Mouse (Mus musculus) mouse trophoblast stem cell (cell line): ENCODE data around the gene Asb8.

Source experiments
- in situ Hi-C, 2 experiments: fragments of 300-500 bp; cut with MseI, MboI; formaldehyde crosslinking; loops; 2 replicates in 1 of 2; 3 replicates in 1 of 2; pipeline ENCODE4 v1.15.1; 2025

Gene Asb8

DNA sequence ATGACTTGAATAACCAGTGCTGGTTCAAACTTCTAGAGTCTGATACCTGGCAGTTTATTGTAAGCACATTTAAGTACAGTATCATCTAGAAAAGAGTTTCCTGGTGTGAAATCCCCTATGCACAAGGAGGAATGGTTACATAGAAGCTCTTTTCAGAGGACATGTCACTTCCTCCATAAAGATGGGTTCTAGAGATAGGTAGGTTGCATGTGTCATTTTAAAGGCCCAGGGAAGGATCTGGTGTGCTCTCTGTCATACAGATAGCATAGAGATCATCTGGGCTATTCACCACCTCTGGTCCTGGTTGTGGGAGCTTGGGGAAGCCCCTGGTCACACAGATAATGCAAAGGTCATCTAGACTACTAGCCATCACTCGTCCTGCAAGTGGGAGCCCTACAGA, 8.2 kb downstream of the Asb8 start:
- in situ Hi-C loops, result no loop called here

DNA sequence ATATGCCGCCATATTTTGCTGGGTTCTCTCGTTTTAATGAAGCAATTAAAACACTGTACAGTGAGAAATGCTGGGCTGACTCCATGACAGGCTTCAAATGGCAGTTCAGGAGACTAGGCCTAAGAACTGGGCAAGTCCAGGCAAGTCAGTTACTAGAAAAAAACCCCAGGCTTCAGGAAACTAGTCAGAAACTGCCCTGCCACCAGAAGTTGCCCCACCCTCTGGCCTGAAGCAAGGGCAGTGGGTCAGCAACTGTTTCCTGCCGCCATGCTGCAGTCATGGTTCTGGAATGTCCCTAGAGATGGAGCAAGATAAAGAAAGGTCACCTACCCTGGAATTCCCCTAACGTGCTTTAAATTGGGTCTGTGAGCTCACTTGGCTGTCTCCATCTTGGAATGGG, 9.5 kb downstream of the Asb8 start:
- in situ Hi-C loops, result no loop called here

DNA sequence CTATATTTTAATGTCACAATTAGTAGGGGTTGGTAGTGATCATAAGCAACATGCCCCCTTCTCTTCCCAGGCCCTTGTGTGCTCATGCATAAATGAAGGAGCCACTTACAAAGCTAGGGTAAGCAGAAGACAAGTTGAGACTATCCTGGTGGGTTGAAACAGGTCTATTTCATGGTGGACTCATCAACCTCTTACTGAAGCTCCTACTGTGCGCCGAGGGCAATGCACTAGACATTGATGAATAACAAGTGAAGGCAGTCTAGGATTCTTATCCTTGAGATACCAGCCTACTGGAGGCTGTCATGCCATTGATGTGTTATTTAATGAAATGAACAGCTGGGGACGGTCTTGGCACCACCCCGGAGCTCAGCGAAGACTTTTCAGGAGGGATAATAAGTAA, 10.2 kb downstream of the Asb8 start:
- in situ Hi-C loops, result no loop called here

- in situ Hi-C loops, result loop anchor here in 1 of 2 experiments (5.0 kb wide), 1 partner anchor 67 kb away; no protein-coding TSS in a partner anchor
These were observed 10.8 kb downstream of the Asb8 start for GRCm38 (mm10) chr15:98154631-98155030.

- in situ Hi-C loops, result loop anchor here in 1 of 2 experiments (5.0 kb wide), 1 partner anchor 67 kb away; no protein-coding TSS in a partner anchor
These were observed 11.3 kb downstream of the Asb8 start for GRCm38 (mm10) chr15:98154146-98154545.

GRCm38 (mm10) chr15:98153625-98154024, 11.8 kb downstream of the Asb8 start:
- in situ Hi-C loops, result loop anchor here in 1 of 2 experiments (5.0 kb wide), 1 partner anchor 66 kb away; no protein-coding TSS in a partner anchor

DNA sequence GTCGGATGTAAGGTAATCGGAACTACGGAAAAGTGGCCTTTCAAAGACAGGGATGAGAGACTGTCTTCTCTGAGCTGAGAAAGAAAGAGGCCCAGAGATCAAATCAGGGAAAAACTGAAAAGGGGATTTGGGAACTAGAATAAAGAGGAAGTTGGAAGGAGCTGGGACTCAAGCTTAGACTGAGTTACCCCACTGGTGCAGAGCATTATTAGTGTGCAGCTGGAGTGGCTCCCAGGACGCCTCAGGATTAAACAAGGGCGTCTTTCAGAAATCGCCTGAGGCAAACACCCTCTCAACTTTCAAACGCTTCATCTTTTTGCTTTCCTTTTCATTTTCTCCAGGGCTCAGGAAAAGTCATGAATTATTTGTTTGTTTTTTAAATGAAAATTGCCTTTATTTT, 12.5 kb downstream of the Asb8 start:
- in situ Hi-C loops, result loop anchor here in 1 of 2 experiments (5.0 kb wide), 1 partner anchor 66 kb away; no protein-coding TSS in a partner anchor

- in situ Hi-C loops, result no loop called here
These were observed 16.2 kb downstream of the Asb8 start for GRCm38 (mm10) chr15:98149166-98149602.

- in situ Hi-C loops, result no loop called here
These were observed 17.1 kb downstream of the Asb8 start for GRCm38 (mm10) chr15:98148356-98148755.

- in situ Hi-C loops, result no loop called here
These were observed 19.8 kb downstream of the Asb8 start for GRCm38 (mm10) chr15:98145559-98146181.

- in situ Hi-C loops, result no loop called here
These were observed 20.4 kb downstream of the Asb8 start for GRCm38 (mm10) chr15:98144861-98145507.

DNA sequence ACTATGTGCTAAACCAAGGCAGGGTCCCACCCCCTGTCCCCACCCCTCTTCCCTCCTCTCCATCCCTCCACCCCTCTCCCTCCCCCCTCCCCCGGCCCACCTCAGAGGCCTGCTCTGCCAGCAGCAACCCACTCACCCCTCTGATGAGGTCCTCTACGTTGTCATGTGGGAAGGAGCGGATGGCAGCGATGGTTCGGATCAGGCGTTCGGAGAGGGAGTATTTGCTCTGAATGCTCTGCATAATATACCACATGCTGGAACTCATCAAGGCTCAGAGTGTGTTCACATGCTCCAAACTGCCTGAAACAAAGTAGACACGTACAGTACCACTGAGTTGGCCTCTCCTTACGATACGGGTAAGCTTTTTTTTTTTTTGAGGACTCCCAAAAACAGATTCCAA, 22.9 kb downstream of the Asb8 start:
- in situ Hi-C loops, result no loop called here

- in situ Hi-C loops, result no loop called here
These were observed 24.6 kb downstream of the Asb8 start for GRCm38 (mm10) chr15:98140809-98141208.

- in situ Hi-C loops, result no loop called here
These were observed 25.7 kb downstream of the Asb8 start for GRCm38 (mm10) chr15:98139763-98140162.

DNA sequence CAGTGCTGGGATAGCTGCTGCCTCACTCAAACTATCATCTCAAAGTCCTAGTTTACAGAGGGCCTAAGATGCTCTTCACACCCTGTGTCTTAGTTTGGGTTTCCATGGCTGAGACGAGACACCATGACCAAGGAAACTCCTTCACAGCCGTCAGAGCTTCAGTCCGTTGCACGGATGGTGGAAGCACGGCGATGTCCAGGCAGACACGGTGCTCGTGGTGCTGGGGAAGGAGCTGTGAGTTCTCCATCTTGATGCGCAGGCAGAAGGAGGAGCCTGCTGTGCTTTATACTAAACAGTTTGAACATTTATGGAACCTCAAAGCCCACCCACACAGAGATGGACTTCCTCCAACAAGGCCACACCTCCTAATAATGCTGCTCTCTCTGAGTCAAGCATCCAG, 28.6 kb downstream of the Asb8 start:
- in situ Hi-C loops, result no loop called here

- in situ Hi-C loops, result no loop called here
These were observed 29.8 kb downstream of the Asb8 start for GRCm38 (mm10) chr15:98135671-98136070.

DNA sequence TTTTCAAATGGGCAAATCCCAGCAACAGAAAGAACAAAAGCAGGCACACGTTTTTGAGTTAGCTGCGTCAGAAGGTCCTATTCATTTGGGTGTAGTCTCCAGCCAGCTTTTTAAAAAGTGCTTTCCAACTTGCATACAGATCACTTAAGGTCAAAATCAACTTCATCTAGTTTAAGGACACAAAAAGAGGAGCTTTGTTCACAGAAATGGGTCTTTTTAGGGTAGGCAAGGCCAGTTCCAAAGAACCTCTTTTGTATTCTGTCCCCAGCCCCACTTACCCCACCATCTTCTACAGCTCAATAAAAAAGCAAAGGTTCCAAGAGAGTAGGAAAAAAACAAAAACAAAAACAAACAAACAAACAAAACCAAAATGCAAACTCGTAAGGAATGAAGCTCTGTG, 30.8 kb downstream of the Asb8 start:
- in situ Hi-C loops, result no loop called here

DNA sequence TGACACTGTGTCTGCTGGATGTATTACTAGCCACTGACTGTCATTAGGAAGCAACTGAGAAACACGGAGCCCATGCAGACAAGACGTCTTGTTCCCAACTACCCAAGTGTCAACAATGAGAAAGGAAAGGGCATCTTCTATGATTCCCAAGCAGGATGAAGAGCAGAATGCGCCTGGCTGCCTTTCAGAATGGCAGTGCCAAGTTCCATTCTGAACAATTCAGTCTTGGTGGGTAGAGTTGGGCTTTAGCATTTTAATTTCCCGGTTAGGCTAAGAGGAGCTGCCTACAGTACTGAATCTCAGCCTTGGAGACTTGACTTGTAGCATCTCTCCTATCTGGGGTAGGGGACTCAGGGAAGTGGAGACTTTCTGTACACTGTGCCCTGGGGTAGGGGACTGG, 31.4 kb downstream of the Asb8 start:
- in situ Hi-C loops, result no loop called here

DNA sequence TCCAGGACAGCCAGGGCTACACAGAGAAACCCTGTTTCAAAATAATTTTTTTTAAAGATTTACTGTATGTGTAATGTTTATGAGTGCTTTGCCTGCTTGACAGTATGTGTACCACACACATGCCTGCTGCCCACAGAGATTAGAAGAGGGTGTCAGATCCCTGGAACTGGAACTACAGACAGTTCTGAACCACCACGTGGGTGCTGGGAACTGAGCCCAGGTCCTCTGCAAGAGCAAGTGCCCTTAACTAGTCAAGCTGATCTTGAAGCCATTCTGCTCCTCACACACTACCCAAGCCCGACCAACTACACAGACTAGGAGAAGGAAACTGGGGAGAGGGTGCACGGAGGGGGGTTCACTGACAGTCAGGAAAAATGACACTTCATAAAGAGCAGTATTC, 32.0 kb downstream of the Asb8 start:
- in situ Hi-C loops, result no loop called here

GRCm38 (mm10) chr15:98131942-98132655, 33.3 kb downstream of the Asb8 start:
- in situ Hi-C loops, result no loop called here

DNA sequence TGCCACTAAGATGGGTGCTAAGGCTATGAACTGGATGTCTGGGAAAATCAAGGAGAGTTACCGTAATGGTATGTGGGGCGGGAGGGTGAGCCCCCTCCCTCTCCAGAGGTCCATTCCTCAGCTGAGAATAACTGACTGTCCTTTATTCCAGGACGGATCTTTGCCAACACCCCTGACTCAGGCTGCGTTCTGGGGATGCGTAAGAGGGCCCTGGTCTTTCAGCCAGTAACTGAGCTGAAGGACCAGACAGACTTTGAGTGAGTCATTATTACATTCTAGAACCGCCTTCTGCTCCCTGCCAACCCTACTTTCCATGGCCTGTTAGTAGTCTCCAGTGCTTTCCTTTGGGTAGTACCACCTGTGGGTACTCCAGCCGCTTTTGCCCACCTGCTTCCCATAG, 34.0 kb downstream of the Asb8 start:
- in situ Hi-C loops, result no loop called here

- in situ Hi-C loops, result no loop called here
These were observed 34.4 kb downstream of the Asb8 start for GRCm38 (mm10) chr15:98131001-98131400.

- in situ Hi-C loops, result no loop called here
These were observed 44.6 kb downstream of the Asb8 start for GRCm38 (mm10) chr15:98120831-98121230.
